Mouse (Mus musculus) left cerebral cortex, postnatal 4 days (tissue): ENCODE measurements around the gene Tacr2. TPM values are rescaled to one million over a fixed set of nuclear protein-coding genes. Genes with fewer than 3 reads are reported as not detected.

Experiments used
- DNase-seq: peaks from one replicate; pipeline ENCODE4 v3.0.0-alpha.2; 2022
- intact Hi-C: fragments of 180-260 bp; cut with DNase I; formaldehyde crosslinking; loops from one replicate; pipeline ENCODE4 v1.15.1; 2025
- total RNA-seq, 2 experiments: library from RNA; stranded (reverse); gene quantifications; 2 replicates each; pipeline ENCODE4 v1.2.3; 2021

The Tacr2 gene
- total RNA-seq, result not detected

DNA sequence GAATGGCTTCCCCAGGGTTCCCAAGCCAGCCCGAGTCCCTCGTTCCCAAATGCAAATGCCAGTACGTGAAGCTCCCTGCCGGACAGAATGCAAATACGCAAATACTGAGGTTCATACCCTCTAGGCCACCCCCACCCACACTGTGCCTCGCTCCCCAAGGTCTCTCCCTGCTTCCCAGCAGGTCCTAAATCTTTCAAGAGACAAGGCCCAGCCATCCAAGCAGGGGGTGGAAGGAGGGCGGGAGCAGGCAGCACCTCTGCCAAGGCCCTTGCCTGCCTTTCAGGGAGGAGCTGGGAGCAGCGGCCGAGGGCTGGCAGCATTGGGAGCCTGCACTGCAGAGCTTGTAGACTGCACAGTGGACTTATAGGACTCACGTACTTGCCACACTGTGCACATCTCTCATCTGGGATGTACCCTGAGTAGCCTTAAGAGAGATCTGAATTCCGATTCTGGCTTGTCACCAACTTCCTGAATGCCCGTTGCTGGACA lies at the start of gene Tacr2:
Gene Tacr2 (plus strand): TSS at position 439 of the 489 bp plus-strand sequence.
- no peak for DNase-seq
- intact Hi-C loops, result no loop called here

DNA sequence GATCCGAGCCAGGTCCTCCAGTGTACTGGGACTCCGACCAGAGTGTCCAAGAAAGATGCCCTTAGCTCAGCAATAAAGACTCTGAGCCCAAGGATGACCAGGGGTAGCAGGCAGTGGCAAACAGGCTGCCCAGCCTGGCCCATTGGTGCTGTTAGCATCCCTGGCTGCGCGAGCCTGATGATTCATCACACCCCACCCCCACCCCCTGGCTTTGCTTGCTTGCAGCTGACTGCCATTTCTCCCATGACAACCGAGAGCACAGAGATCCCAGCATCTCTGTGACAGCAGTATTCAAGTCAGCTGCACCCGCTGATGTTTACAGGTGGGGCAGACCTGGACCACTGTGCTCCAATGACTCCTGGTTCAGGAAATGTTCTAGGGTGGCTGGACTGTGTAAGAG lies 49.7 kb upstream of the Tacr2 start:
- intact Hi-C loops, result no loop called here

DNA sequence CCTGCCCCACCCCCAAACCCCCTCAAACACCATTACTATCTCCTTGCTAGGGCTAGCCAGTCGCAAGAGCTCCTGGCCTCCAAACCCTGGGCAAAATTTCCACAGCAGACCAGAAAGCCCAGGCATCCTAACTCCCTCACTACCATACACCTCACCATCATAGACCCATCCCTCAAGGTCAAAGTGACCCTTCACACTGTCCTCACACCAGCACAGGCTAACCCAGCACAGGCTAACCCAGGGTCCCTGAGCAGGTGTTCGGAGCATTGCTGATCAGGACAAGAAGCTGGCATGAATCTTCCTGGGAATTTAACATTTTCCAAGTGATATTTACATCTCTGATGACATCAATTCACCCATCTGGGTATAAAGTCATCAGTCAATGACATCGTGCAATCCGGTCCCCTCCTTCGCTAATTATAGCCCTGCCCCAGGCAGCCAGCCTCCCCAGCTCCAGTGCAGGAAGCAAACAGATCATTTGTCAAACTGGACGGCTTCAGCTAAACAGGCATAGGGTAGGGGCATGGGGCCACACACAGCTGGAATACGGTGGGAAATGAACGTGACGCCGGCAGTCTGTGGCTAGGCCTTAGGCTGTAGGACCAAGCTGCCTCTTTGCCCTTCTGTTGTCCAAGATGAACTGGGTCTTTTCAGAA lies 43.9 kb upstream of the Tacr2 start:
- intact Hi-C loops, result no loop called here
- DNase-seq, result no peak

More for the DNA sequence above, 49.7 kb upstream of the Tacr2 start:
- DNase-seq, result no peak

DNA sequence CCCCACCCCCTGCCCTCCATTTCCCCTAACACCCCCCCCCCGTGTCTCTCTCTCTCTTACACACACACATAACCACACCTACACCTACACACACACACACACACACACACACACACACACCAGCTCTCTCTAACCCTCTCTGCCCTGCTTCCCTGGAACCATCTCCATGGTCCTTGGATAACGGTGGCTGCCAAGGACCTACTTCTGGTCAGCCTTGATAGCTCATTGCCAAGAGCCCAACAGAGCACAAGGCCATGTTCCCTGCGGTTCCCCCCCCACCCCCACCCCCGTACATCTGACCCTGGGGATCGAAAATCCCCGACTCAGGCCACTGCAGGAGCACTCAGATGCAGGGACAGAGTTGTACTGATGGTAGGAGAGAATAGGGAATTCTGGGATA lies 40.9 kb upstream of the Tacr2 start:
- intact Hi-C loops, result no loop called here
- no peak for DNase-seq

DNA sequence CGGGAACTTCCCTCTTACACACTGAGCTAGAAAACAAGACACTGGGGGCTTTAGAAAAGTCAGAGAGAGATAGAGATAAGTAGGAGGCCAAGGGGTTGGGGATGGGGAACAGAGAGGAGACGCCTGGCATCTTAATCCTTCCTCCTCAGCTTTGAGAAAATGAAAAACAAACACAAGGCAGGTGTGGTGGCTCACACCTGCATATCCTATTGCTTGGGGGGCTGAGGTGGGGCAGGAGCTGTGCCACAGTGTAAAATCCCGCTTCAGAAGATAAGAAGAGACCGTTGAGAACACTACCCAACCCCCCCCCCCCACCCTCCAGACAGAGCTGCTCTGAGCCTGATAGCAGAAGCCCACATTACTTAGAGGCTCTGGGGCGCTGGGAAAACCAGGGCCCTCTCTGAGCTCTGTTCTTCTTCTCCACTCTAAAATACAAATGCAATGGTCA lies 37.0 kb upstream of the Tacr2 start:
- intact Hi-C loops, result no loop called here
- no peak for DNase-seq

DNA sequence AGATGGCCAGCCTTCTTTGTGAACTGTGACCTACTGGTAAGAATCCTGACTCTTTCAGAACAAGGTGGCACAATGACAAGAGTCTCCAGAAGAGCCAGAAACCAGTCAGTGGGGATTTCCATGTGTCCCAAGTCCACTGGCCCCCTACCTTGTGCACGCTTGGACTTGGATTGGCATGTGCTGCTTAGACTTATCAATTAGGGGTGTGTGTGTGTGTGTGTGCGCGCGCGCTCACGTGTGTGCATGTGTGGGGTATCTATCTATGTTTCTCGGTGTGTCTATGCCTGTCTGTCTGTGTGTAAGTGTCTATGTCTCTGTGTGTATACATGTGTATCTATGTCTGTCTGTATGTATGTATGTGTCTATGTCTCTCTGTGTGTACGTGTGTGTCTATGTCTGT lies 36.6 kb upstream of the Tacr2 start:
- intact Hi-C loops, result no loop called here
- no peak for DNase-seq

DNA sequence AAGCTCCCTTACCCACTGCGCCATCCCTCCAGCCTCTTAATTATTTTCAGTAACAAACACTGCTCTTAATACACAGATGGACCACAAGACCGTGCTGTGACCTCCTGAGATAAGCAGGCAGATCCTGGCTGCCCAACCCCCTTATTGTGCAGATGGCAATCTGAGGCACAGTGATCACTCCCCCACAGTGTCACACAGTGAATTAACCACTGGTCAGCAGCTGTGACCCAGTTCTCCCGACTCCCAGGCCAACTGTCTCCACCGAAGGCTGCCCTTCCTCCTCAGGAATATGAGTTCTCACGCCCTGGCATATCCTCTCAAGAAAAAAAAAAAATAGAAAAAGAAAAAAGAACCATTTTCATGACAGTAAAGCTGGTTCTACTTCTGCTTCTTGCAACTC lies 35.6 kb upstream of the Tacr2 start:
- intact Hi-C loops, result no loop called here
- peak; percentile 66 for DNase-seq

DNA sequence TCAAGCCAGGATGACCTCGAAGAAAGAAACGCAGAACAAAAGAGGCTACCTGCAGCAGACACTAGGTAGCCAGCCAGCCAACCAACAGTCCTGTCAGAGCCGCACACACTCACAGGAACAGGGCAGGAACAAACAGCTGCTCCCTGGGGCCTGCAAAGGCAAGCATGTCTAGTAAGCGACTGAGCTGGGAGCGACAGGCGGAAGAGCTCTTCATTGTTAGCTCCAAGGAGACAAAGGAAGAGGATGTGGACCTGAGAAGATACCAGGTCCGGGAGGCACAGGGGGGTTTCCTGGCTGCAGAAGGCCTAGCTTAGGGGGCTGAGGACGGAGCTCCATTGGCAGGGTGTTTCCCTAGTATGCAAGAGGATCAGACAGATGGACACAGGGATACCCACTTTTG lies 35.0 kb upstream of the Tacr2 start:
- intact Hi-C loops, result no loop called here
- no peak for DNase-seq

DNA sequence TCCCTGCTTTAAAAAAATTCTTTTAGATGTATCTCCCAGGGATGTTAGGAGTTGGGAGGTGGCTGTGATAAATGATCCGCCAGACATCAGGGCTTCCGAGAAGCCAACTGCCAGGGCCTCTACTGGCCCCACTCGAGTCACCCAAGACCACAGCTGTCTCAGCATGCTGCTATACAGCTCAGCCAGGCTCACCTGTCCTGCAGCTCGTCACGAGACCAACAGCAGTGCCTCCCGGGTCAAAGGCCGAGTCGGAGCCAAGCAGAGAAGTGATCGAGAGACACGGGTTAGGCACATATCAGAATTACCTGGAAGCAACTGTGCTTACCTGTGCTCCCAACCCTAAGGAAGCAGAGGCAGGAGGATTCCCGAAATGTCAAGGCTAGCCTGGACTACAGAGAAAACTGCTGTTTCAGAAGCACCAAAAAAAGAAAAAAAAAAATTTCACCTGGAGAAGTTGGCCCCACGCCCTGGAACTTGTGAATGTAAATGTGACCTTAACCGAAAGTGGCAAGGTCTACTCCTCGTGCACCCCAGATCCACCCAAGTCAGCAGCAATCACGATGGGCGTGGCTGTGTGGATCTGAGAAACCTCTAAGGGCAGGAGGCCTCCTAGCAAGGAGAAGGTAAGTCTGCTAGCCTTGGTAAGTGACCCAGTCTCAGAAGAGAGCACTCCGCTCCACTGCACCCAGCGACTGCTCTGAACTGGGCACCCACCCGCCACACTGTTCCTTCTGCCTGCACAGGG lies 34.0 kb upstream of the Tacr2 start:
- no peak for DNase-seq
- intact Hi-C loops, result no loop called here

DNA sequence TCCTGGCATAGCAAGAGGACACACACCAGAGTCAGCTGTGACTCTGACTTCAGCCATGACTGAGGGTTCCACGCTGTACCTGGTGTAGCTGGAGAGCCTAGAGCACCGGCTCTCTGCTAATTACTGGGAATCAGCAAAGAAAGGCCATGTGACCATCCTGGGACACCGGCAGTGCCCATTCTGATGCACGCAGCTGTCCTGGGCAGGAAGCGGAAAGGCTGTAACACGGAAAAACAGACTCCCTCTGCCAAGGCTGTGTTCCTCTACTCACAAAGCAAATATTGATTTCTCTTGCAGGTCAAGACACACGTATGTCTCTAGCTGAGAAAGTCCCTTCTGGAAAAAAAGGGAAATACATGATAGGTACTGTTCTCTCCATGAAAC lies 33.5 kb upstream of the Tacr2 start:
- intact Hi-C loops, result no loop called here

DNA sequence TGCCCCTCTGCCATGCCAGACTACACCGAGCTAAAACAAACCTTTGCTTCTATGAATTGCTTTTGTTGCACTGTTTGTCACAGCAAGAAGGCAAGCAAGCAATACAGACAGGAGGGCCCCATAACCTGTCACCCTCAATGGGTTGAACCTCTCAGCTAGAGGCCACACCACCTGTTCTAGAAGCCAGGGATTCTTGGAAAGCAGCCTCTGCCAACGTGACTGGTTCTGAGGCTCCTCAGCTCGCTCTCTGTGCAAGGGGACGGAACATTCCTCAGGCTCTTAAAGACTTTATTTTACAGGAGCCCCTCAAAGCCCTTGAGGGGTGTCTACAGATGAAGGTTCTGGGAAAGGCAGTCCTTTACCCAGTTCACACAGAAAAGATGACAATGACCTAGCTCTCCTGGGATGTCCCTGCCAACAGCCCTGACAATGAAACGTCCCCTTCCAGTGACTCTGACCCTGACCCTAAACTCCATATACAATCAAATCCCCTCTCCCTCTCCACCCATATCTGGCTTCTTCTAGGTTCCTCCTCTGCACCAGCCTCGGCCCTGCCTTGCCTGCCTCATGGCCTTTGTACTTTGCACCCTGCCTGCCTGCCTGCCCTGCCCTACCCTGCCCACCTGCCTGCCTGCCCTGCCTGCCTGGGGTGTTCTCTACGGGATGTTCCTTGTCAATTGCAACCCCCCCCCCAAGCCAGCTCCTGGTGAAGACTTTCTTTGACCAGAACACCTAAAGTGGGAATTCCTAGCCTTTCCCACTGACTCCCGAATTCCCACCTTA lies 31.3 kb upstream of the Tacr2 start:
- no peak for DNase-seq
- intact Hi-C loops, result no loop called here

More for the DNA sequence above, 33.5 kb upstream of the Tacr2 start:
- DNase-seq, result no peak

DNA sequence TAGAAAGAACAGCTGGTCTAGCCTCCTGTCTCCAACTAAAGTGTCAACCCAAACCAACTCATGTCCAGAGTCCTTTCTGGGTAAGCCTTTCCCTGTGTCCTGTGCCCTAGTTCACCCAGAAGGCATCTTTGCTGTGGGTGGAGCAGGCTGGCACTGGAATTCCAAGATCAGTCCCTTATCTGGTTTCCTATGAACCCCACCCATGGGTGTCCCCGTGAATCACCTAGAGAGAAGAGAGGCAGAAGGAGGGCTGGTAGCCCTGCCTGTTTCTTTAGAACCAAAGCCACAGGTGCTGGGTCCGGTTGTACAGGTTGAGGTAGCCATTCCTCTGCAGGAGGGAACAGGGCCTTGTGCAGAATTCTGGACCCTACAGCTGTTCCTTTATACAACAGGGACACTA lies 30.6 kb upstream of the Tacr2 start:
- intact Hi-C loops, result no loop called here
- DNase-seq, result no peak

DNA sequence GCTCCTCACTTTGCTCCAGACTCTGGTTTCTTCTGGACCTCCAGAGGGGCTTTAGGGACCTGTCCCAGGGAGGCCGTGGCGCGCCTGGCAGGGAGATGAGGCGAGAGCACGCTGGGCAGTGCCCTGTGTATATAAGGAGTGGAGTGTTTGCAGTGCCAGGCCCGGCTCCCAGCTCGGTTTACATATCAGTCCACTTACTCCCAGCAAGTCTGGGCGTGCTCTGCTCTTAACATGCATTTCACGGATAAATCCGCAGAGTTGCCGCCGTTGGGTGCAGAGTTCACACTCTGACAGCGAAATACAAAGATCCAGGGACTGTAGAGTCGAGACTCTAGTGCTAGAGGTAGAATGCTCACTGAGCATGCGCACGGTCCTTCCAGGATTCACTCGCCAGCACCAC lies 29.5 kb upstream of the Tacr2 start:
- no peak for DNase-seq
- intact Hi-C loops, result no loop called here

DNA sequence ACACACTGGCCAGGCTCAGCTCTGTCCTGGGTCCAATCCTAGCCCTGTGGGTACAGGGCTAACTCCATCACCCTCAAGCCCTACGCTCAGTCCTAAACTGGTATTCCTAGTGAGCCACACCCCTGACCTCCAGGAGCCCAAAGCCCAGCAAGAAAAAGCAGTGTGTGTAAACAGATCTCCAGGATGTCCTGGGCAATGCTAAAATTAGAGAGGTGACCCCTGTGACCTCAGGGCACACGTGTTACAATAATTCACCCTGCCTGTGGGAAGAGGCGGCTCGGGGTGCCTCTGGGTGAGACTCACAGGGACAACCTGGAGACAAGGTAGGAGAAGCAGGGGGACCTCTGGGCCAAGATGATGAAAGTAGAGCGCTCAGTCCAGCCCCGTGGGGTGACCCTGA lies 28.0 kb upstream of the Tacr2 start:
- DNase-seq, result no peak
- intact Hi-C loops, result no loop called here

DNA sequence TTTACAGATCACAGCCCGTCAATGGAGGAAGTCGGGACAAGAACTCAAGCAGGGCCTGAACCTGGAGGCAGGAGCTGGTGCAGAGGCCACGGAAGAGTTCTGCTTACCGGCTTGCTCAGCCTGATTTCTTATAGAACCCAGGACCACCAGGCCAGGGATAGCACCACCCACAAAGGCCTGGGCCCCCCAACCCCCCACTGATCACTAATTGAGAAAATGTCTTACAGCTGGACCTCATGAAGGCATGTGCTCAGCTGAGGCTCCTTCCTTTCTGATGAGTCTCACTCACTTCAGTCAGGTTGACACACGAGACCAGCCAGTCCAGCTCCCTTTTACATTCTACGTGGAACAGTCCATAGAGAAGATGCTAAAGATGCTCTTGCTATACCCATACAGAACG lies 26.4 kb upstream of the Tacr2 start:
- no peak for DNase-seq
- intact Hi-C loops, result no loop called here

DNA sequence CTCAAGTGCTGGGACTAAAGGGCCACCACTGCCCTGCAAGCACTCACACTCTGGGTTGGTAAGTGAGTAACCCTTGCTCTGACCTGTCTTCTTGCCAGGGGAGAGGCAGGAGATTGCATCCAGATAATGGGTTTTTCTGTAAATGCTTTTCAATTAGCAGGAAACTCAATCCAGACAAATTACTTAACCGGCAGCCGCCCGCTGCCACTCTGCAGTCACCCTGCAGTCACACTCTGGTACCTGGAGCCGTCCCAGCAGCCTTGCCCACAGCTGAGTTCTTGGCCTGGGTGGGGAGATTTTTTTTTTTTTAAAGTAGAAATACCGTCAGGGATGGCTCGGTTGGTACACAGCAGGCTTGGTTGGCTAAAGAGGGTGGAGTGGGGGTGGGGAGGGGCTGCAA lies 24.1 kb upstream of the Tacr2 start:
- peak; percentile 21 for DNase-seq
- intact Hi-C loops, result no loop called here

DNA sequence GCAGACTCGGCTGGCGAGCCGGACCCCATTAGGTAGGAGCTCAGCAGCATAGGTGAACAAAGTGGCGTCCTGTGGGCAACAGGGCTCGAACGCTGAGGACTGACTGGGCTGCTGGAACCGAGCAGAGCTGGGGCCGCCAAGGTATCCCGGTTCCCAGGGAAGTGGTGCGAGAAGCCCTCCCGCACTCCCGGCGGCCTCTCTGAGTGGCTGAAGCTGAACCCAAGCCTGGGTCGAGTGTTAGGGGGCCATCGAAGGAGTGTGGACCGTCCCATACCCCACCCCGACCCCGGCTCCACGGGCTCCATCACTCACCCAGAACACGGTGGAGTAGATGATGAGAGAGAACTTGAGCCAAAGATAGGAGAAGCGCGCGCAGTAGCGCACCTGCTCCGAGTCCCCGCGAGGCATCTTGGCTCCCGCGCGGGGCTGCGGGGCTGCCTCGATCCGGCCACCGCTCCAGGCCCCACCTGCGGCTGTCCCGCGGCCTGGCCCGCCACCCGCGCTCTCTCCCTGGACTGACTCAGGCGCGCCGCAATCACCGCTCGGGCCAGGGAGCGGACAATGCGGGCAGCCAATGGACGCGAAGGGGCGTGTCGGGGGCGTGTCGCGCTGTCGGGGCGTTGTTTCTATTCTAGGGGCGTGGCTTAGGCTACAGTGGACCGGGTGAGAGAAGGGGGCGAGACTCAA lies 21.4 kb upstream of the Tacr2 start, which contains the start of gene Tspan15:
Gene Tspan15 (minus strand): TSS at position 544 of the 687 bp plus-strand sequence.
- peak; percentile 92 for DNase-seq
- intact Hi-C loops, result no loop called here

DNA sequence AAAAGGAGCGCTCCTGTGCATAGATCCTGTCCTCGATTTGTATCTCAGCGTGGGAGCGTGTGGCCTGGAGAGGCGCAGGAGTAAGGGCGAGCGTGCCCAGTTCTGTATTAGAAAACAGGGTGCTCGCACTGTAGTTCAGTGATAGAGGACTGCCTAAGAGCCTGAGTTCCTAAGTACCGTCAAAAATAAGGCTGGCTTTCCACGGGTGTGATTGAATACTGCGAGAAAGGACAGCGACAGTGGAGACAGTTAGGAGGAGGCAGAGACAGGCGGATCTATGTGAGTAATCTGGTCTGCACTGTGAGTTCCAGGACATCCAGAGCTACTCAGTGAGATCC lies 20.9 kb upstream of the Tacr2 start:
- intact Hi-C loops, result no loop called here
- no peak for DNase-seq

DNA sequence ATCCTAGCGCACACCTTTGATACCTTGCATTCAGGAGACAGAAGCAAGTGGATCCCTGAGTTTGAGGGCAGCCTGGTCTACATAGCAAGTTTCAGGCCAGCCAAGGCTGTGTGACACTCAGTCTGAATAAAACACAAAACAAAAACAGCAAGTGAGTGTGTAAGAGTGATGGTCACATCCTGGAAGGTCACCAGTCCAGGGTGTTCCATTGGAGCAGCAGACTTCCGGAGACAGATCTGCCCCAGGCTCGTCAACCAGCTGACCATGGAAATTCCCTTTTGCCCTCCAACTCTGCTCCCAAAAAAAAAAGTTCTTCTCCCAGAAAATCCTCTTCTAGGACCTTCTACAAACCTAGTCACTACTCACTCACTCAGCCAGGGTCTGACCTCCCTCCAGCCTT lies 20.4 kb upstream of the Tacr2 start:
- DNase-seq, result no peak
- intact Hi-C loops, result no loop called here

DNA sequence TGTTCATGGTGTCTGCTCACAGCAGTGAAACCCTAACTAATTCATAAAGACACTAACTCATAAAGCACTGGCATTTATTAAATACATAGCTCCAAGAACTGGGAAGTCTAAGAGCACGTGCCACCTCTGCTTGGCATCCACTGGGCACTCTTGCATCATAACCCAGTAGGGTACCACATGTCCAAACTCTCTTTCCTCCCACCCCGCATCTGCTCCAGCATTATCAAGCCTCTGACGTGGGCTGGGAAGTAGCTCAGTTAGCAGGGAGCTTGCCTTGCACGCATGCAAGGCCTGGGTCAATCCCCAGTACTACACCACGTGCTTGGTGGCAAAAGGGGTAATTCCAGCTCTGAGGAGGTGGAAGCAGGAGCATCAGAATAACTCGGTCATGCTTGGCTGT lies 16.1 kb upstream of the Tacr2 start:
- intact Hi-C loops, result no loop called here
- DNase-seq, result no peak

DNA sequence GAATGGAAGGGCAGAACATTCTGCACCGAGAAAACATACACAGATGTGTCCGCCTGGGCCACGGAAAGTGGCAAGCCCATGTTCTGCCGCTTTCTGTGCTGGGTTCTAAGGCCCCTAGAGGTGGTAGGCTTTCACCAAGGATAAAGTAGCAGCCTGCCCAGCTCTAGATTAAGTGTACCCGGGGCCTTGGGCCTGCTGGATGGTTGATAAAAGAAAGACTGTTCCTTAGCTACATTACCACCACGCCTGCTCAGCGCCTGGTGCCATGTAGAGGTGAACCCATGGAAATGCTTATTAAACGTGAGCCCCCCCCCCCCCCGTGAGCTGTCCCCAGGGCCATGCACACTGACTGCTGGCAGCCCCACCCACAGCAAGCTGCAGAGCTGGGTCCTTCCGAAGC lies 15.0 kb upstream of the Tacr2 start:
- intact Hi-C loops, result no loop called here
- DNase-seq, result no peak
